Mouse (Mus musculus) skeletal muscle tissue, adult 2 months (tissue): ENCODE results near the gene Pdp2.
A peak's percentile ranks its signal among the peaks of the same experiment; 100 is the strongest.
"Not testable (repeated sequence)": the region's sequence is repeated elsewhere in the genome, so short reads cannot be mapped to it uniquely, and the experiment has no call there.

Source experiments
- DNase-seq: peaks from one replicate; pipeline ENCODE4 v3.0.0-alpha.2; 2012; ENCODE audit warnings: low read depth, low spot score

The Pdp2 gene

DNA sequence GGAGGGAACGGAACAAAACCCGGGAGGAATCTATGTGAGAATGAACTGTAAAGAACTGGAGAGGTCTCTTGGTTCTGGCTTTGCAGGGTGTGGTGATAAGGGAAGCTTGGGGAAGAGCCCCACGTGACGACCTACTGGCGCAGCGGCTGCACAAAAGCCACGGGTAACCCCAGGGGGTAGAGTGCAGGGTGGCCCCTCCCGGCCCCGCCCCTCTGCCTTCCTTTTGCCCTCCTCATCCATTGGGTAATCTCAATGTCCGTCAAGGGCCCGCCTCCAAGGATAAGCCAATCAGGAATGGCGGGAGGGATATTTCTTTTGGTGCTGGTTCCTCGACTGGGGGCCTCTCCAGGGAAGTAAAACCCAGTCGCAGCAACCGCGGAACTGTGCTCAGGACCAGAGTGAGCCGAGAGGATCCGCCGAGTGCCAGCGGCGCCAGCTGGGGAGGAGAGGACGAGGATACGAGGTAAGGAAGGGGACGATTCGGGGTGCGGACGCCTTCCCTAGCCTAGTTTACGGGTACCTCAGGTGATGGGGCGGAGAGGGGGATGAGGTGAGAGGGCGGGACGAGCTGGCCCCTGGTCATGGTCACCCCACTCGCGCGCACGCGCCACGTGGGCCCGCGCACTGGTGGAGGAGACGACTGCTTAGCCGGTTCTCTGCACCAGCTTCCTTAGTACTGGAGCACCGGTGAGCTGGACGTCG, at the start of gene Pdp2:
TSS of gene Pdp2 (plus strand) at position 319 of the 702 bp plus-strand sequence.
- DNase-seq = peak; percentile 92

DNA sequence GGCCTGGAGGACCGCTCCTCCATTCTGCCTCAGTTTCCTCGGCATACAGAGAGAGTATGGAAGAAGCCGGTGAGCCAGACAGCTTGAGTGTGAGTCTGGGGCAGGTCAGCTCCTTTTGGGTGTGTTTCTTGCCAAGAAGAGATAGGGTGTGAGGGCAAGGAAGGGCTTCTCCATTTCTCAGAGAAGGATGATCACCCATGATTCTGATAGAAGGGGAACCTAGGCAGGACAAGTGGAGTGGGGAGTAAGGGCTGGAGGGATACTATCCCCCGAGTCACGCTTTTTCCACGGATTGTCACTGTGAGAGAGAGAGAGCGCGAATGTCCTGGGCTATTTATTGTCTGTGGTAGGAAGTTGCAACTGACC, 49.8 kb upstream of the Pdp2 start:
- DNase-seq = no peak

DNA sequence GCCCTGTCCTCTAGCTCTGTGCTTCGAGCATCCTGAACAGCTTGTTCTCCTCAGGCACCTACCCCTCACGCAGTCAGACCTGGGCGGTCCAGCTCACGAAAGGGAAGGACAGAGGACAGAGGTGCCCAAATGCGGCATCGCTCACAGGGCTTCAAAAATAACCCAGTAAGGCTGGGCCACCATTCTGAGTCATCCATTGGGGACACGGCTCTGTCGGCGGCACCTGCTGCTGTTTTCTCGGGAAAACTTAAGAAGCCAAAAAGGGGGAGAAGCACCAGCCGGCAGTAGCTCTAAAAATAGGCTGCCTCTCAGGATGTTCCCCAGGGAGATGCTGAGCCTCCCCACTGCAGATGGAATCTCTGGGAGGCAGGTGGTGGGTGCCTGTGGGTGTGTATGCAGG, 49.1 kb upstream of the Pdp2 start:
- DNase-seq = no peak

DNA sequence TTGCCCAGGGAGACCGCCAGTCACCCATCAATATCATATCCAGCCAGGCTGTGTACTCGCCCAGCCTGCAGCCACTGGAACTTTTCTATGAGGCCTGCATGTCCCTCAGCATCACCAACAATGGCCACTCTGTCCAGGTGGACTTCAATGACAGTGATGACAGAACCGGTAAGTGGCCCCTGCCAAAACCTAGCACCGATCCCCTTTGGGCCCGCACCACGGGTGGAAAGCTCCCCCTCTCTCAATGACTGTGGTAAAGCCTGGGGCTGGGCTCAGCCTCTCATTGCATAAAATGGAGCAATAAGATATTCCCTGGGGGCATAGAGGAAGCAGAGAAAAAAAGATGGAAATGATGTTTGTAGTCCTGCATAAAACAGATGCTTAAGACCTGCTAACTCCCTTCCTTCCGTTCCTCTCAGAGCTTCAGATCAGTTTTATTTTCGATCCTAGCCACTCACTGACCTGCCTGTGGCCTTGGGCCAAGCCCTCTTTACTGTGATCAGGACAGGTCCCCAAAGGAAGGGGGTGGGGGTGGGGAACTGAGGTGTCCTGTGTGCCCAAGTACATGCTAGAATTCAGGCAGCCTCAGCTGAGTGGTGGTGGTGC, 47.7 kb upstream of the Pdp2 start:
- DNase-seq = peak; percentile 18

DNA sequence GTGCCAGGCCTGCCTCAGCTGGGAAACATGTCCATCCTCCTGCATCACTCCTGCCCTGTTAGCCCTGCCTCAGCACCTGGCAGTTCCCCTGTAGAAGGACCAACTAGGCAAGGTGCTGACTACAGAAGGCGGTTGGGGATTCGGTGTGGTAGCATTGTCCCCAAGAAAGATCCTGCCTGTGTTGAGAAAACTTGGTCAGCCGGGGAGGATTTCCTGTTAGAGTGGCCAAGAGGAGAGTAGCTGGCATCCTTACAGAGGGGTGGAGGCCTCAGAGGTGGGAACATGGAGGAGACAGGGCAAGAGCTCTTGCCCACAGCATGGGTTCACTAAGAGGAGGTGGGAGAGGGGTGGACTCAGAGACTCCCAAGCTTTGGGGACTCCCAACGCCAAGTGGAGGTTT, 36.1 kb upstream of the Pdp2 start:
- no peak for DNase-seq

DNA sequence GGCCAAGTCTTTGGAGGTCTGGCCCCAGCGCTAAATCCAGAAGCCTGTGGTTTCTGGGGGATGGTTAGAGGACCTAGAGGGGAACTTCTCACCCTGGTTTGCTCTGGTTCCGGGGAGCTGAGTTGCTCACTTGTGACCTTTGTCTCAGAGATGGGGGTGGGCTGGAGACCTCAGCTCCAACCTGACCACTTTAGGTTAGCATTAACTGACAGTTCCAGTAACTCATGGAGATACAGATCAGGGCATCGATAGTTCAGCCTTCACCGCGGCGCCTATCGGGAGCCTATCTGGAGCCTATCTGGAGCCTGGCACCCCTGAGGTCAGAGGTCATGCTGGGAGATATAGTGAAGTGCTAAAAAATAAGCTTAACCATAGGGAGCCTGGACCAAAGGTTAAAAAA, 34.0 kb upstream of the Pdp2 start:
- DNase-seq = no peak

DNA sequence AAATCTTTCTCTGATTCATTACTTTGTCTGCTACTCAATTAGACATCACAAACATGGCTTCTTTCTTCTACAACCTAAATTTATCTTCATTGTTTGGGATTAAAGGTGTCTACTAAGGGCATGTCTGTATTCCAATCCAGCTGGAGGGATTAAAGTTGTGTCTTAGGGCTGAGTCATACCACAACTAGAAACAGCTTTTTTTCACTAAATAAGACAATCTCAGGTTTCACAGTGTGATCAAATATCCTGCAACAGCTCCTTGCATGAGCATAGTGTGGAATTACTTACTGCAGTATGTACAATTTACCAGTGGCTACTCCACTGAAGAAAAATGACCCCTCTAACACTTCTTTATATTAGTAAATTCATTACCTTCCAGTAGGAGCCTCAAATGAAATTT, 30.5 kb upstream of the Pdp2 start:
- DNase-seq = no peak

DNA sequence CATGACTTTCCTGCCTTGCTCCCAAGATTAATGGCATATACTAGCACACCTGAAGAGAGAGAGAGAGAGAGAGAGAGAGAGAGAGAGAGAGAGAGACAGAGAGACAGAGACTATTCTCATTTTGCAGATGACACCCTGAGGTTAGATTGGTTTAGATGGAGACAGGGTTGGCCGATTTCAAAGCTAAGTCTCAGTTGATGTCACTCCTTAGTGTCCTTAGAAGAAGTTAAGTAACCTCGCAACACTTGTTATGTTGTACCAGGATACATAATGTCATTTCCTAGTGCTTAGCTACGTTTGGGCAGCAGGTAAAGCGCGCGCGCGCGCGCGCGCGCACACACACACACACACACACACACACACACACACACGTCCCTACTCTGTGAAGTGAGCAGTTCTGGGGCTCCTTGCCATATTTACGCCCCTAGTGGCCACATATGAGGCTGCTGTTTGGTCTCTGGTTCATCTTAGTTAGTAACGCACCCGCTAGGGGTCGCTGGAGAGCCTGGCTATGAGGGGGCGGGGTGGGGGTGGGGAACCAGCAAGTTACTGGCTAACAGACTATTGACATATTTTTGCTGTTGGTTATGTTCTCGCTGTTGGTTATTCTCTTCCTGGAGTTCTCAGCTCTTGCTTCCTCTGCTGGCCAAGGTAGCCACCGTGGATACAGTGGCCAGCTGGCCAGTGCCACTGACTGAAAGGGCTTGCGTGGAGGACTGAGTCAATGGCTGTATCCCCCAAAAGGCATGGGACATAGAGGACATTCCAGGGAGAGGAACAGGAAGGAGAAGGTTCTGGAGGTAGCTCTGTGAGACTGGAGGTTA, 26.4 kb upstream of the Pdp2 start:
- DNase-seq = peak; percentile 88

DNA sequence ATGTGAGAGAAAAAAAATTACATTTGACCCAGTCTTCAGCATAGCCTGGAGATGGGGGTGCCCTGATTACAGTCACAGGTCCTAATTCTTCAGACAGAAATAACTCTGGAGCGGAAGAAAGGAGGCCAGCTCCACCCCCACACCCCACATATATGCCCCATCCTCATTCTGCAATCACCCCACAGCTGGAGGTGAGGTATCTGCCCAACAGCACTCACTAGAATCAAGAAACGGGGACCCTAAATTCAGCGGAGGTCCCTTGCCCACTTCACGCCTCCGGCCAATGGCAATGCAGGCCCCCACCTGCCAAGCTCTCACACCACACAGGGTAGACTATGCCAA, 25.8 kb upstream of the Pdp2 start:
- DNase-seq = no peak

DNA sequence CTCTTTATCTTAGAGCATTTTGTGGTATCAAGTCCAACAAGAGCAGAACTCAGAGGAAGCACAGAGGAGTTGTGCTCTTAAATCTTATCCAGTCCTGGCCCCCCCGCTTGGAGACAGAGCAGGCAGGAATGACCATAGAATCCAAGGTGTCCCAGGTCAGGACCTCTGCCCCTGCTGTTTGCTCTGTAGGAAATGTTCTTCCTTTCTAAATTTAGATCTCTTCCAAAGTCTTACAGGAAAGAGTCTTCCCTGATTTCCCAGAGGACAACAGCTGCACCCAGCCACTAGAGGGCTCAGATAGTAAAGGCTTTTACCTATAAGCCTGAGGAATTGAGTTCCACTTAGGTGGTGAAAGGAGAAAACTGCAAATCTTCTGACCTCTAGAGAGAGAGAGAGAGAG, 21.7 kb upstream of the Pdp2 start:
- no peak for DNase-seq

DNA sequence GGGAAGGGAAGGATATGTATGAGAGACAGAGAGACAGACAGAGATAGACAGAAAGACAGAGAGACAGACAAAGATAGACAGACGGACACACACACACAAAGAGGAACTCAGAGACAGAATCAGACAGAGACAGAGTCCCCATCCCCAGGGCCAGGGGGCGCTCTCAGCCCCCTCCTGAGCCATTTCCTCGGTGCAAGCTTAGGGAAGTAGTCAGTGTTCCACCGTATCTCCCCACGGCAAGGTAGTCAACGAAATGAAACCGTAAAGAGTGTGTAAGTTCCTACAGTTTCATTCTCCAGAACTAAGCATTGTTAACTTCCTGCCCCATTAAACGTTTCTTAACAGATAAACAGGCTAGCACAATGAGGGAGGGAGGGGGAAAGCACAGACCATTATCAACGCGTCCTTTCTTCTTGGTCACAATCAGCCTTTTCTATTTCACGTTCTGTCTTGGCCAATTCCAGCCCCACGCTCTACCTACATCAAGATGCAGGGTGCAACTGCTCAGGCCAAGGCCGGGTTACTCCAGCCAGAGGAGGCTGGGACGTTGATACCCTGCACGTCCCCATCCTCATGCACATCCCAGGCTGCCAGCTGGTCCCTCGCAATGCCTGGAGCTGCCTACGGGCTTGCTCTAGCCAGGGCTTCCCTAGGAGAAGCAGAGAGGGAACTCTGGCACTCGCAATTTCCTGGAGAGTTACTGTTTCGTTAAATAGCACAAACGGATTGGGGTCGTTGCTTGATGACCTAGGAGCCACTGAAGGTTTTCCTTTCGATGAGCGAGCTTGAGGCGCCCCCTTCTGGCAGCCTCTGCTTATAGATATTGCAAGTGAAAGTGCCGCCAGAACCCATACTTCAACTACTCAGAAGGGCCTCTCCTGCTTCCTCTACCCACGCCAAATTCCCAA, 20.6 kb upstream of the Pdp2 start:
- DNase-seq = peak; percentile 69

DNA sequence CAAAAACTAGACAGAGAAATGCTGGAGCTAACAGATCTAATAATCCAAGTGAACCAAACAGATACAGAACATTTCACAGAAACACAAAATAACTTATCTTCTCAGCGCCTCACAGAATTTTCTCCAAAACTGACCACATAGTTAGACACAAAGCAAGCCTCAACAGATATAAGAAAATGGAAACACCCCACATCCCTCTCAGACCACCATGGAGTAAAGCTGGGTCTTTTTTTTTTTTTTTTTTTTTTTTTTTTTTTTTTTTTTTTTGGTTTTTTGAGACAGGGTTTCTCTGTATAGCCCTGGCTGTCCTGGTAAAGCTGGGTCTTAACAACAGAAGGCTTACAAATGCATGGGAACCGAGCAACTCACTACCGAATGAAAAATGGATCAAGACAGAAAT, 14.4 kb upstream of the Pdp2 start:
- DNase-seq = no peak

DNA sequence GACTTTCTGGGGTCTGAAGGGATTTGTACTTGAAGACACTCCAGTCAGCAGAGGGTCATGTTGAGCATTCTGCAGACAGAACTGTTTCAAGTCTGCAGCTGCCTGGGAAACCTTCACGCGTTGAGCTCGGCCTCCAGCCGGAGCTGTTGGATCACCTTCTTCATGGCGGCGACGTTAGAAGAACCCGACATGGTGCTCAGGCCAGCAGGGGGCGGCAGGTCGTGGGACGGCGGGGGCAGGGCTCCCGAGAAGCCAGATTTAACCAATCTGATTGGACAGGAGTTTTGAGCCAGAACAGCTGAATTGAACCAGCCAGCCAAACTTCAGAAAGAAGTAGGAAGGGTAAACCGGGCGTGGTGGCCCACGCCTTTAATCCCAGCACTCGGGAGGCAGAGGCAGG, 13.6 kb upstream of the Pdp2 start:
- not testable (repeated sequence) for DNase-seq

DNA sequence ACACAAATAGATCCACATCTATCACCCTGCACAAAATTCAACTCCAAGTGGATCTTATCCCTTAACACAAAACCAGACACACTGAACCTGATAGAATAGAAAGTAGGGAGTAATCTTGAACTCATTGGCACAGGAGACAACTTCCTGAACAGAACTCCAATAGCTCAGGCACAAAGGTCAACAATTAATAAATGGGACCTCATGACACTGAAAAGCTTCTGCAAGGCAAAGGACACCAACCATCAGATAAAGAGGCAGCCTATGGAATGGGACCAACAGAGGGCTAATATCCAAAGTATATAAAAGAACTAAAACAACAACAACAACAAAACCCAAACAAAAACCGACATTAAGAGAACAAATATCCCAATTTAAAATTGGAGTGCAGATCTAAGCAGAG, 6.7 kb upstream of the Pdp2 start:
- DNase-seq = no peak

DNA sequence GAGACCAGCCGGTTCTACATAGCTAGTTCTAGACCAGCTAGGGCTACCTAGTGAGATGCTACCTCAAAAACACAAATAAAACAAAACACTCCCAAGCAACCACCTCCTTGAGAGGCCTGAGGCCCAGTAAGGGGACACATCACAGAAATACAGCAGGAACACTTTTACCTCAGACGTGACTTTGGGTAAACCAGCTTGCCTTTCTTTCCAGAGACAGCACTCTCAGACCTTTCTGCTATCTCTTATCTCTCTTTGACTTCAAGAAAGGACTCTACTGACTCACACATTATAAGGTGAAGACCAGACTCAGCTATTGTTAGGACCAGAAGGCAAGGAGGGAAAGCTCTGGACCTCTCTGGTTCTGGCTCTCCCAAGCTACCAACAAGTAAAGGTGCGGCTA, 967 bp upstream of the Pdp2 start:
- DNase-seq = no peak

DNA sequence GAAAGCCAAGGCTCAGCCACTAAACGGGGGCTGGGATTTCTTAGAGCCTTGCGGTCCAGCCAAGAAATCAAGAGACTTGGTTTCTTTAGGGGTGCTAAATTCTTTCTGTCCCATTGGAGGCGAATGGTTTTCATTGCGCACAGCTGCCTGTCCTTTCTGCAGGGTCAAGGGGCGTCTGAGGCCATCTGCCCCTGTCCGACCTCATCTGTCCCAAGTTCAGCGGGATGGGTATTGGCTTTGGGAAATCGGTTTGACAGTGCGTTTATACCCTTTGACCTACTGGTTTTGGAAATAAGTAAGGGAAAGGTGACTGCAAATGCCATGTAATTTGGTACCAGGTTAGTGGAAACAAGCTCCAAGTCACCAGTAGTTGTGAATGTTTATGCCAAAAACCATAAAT, 605 bp downstream of the Pdp2 start:
- no peak for DNase-seq

DNA sequence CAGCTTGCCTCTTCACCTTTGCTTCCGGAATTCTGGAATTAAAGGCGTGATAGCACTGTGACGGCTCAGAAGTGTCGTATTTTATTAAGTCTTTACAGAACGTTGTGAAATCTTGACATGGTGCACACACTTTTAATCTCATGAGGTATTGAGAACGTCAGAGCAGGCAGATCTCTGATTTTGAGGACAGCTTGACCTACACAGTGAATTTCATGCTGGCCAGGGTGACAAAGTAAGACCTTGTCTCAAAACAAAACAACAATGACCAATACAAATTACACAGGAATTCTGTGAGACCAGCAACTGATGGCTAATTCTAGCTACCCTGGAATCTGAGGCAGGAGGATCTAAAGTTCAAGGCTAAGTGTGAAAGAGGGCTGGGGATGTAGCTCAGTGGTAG, 1.3 kb downstream of the Pdp2 start:
- DNase-seq = no peak

DNA sequence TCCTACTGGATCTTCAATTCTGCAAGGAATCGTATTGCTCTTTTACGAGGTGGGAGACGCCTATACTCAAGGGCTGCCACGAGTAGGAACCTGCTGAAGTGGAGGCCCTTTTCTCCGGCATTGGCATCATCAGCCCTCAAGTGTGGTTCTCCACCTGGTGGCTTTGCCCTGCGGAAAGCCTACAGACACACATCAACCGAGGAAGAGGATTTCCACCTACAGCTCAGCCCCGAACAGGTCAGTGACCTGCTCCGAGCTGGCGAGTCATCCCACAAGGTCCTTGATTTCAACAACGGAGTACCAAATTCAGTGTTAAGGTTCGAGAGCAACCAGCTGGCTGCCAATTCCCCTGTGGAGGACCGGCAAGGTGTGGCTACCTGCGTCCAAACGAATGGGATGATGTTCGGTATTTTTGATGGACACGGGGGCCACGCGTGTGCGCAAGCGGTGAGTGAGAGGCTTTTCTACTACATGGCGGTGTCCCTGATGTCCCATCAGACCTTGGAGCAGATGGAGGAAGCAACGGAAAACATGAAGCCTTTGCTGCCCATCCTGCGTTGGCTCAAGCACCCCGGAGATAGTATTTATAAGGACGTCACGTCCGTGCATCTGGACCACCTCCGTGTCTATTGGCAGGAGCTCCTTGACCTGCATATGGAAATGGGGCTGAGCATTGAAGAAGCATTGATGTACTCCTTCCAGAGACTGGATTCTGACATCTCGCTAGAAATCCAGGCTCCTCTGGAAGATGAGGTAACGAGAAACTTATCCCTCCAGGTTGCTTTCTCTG, 2.5 kb downstream of the Pdp2 start:
- DNase-seq = no peak

DNA sequence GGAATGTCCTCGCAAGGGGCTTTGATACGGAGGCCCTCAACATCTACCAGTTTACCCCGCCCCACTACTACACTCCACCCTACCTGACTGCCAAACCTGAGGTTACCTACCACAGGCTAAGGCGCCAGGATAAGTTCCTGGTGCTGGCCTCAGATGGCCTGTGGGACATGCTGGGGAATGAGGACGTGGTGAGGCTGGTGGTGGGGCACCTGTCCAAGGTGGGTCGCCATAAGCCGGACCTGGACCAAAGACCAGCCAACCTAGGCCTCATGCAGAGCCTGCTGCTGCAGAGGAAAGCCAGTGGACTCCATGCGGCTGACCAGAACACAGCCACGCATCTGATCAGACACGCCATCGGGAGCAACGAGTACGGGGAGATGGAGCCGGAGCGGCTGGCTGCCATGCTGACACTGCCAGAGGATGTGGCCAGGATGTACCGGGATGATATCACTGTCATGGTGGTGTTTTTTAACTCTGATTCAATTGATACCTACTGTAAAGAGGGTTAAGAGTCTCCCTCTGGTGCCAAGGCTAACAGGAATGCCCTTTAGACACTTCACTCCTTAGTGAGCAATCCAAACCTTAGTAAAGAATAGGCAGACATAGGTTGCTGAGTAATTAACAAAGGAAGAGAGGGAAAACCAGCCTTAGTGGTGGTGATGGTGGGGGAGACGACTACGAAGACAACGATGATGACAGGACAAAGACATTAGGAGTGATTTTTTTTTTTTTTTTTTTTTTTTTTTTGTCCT, 3.5 kb downstream of the Pdp2 start:
- no peak for DNase-seq

DNA sequence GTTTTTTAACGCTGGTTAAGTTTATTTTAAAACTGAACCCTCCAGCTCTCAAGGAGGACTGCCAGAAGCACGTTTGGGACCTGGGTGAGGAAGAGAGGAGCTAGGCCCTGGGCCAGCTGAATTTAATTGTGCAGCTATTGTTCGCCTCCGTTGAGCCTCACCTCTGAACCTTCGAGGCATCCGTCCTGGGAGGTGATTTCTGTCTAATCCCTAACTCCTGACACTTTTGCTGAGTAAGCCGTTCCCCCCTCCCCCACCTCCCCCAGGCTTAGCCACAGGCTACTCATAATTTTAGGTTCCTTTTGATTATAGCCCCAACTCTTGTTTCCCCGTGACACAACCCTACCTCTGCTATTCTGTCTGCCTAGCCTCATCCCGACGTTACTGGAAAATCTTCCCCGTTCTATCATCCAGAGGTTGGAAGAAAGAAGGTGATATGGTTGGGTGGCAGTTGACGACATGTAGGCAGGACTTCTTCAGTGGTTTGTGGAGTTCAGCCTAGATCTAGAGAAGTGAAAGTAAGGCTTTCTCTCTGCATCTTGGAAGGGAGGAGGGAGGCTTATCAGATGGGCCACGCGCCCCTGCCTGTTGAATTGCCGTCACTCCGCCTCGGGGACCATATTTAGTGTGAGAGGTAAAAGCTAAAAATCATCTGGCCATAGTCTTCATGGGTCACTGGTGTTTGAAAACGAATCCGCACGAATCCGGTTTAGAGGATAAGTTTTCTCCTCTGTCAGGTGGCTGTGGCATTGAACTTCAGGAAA, 4.7 kb downstream of the Pdp2 start:
- DNase-seq = no peak
